Mouse (Mus musculus) cerebellum, adult 9-11 months (tissue): Measurements from ENCODE around the gene Vmn1r231.
A peak's percentile ranks its signal among the peaks of the same experiment; 100 is the strongest.

ENCODE experiments used
- DNase-seq: peaks from one replicate; pipeline ENCODE4 v3.0.0; 2022

The Vmn1r231 gene

GRCm38 (mm10) chr17:20904991-20905390, at the start of gene Vmn1r231:
Vmn1r231 (minus strand) TSS chr17:20905091.
- DNase-seq, result no peak

- DNase-seq, result no peak
These were observed 41.7 kb upstream of the Vmn1r231 start for GRCm38 (mm10) chr17:20946636-20947035.

GRCm38 (mm10) chr17:20946026-20946565, 41.2 kb upstream of the Vmn1r231 start:
- peak; percentile 65 for DNase-seq

DNA sequence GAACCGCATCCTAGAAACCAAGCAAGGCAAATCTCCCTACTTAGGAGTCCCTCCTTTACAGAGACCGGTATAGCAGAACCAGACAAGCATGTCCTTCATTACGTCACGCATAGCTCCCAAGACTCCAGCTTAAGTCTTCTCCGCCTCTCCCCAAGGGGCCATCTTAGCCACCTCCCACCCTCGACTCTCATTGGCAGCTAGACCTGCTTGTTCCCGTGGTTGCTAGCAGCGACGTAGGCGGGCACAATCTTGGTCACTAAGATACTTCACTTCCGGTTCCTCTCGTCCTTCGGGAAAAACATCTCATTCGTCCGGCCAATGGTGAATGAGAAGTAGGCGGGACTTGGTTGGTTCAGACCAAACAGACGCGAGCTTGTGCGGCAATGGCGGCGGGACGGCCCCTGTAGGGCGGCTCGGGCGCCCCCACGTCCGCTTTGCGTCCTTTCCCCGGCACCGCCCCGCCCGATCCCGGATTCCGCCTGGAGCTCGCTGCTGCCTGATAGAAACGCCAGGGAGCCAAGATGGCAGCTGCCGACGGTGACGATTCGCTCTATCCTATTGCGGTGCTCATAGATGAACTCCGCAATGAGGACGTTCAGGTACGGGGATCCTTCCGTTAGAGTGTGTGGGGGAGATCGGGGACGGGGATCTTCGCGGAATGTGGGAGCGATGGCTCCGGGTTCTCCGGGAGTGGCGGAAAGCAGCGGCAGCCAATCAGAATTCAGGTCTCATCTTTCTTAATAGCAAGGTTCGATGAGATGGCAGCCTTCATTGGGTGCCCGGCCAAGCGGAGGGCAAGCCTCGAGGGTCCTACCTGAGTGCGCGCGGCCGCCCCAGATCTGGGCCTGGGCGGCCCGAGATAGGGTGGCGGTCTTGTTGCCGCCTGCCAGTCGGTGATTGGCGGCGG, 40.3 kb upstream of the Vmn1r231 start, which contains the start of gene Ppp2r1a:
Gene Ppp2r1a, plus strand, starts transcription at position 327 of the 907 bp plus-strand sequence.
- DNase-seq, result peak; percentile 100

- peak; percentile 30 for DNase-seq
These were observed 39.3 kb upstream of the Vmn1r231 start for GRCm38 (mm10) chr17:20944226-20944625.

- DNase-seq, result no peak
These were observed 14.7 kb upstream of the Vmn1r231 start, which contains the start of gene Vmn1r232 for GRCm38 (mm10) chr17:20919614-20920013. Vmn1r232 (minus strand) TSS chr17:20919714.

DNA sequence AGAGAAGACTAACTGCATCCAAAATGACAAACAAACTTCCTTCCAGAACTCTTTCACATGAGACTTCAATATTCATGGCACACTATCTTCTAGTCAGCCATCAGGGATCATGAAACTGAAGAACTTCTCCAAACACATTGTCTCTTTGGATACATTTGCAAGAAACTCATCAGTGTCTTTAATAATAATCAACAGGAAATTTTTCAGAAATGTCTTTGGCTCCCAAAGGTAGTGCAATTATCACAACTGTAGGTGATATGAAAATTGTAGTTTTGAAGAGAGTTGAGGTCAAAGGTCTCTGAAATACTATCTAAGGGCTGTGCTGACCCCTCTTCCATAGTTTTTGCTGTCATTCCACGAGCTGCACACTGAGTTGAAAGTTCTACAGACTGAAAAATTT, 64.7 kb downstream of the Vmn1r231 start, which contains the start of gene Vmn1r230:
Gene Vmn1r230, plus strand, starts transcription at position 301 of the 400 bp plus-strand sequence.
- DNase-seq, result no peak
